Mouse (Mus musculus) forebrain, embryonic 10.5 days (tissue): ENCODE results near the gene Spon1. TPM values are rescaled to one million over a fixed set of nuclear protein-coding genes. Genes with fewer than 3 reads are reported as not detected.

Experiments used
- DNase-seq: peaks from one replicate; pipeline ENCODE4 v3.0.0-alpha.2; 2017; ENCODE audit warnings: low spot score; ENCODE audit errors: extremely low spot score
- H3K27ac ChIP-seq: fragments of 300-500 bp; sonication (generic); 2 replicates; pipeline ENCODE4 v1.5.1; 2016; ENCODE audit warnings: mild to moderate bottlenecking
- H3K27me3 ChIP-seq: fragments of 300-500 bp; sonication (generic); 2 replicates; pipeline ENCODE4 v1.6.1; 2016; ENCODE audit warnings: mild to moderate bottlenecking; ENCODE audit not compliant: poor library complexity, severe bottlenecking
- H3K36me3 ChIP-seq: fragments of 300-500 bp; sonication (generic); replicated peaks from 2 replicates; pipeline ENCODE4 v1.6.1; 2016; ENCODE audit warnings: mild to moderate bottlenecking, moderate library complexity
- H3K4me1 ChIP-seq: fragments of 300-500 bp; sonication (generic); 2 replicates; pipeline ENCODE4 v1.6.1; 2016
- H3K4me3 ChIP-seq: fragments of 300-500 bp; sonication (generic); 2 replicates; pipeline ENCODE4 v1.5.1; 2016; ENCODE audit warnings: mild to moderate bottlenecking, moderate library complexity
- H3K9me3 ChIP-seq: fragments of 300-500 bp; sonication (generic); 2 replicates; pipeline ENCODE4 v1.6.1; 2016; ENCODE audit warnings: mild to moderate bottlenecking, moderate library complexity
- WGBS: fragments of 180-500 bp; shearing (Covaris S2); methylation state at CpG from one replicate; pipeline ENCODE4 v1.1.7; 2016; 5-methylcytosine and 5-hydroxymethylcytosine counted together
- polyA plus RNA-seq: library from polyadenylated mRNA; unstranded; fragments of >200 nt; fragmentation: Nextera tagmentation; extraction: Ambion mirVana; gene quantifications from 2 replicates; pipeline ENCODE4 v1.2.1, GENCODE M21; 2016

Spon1 gene
- polyA plus RNA-seq, 1 experiment from 2014 or later, result 10.3 TPM

GRCm38 (mm10) chr7:113765133-113765532, 665 bp upstream of the Spon1 start:
- H3K9me3 ChIP-seq, result peaks cover 12% of the 10 kb centered on the region; the same call in 1 of the 2 replicates
- peaks cover 77% of the 10 kb centered on the region for H3K27me3 ChIP-seq
- 84% methylated on average over 5 of the region's 5 CpGs for WGBS
- H3K36me3 ChIP-seq, result no peaks in the 10 kb centered on the region
- peak overlapping the region; percentile 67; the same call in 1 of the 2 replicates for H3K4me3 ChIP-seq
- no peak overlapping the region for H3K27ac ChIP-seq
- H3K4me1 ChIP-seq, result peaks cover 56% of the 10 kb centered on the region
- no peak for DNase-seq

GRCm38 (mm10) chr7:113766498-113766941, 722 bp downstream of the Spon1 start:
- no peaks in the 10 kb centered on the region for H3K36me3 ChIP-seq
- peak overlapping the region; percentile 83 for H3K27ac ChIP-seq
- H3K4me1 ChIP-seq, result peaks cover 59% of the 10 kb centered on the region
- DNase-seq, result peak; percentile 62
- H3K9me3 ChIP-seq, result peaks cover 12% of the 10 kb centered on the region; the same call in 1 of the 2 replicates
- H3K4me3 ChIP-seq, result peak overlapping the region; percentile 67
- H3K27me3 ChIP-seq, result peaks cover 80% of the 10 kb centered on the region
- under 1% methylated on average over 27 of the region's 27 CpGs for WGBS

- H3K27ac ChIP-seq, result no peak overlapping the region
- WGBS, result 7% methylated on average over 6 of the region's 6 CpGs
- no peaks in the 10 kb centered on the region for H3K36me3 ChIP-seq
- H3K4me1 ChIP-seq, result peaks cover 59% of the 10 kb centered on the region
- H3K4me3 ChIP-seq, result peak overlapping the region; percentile 67; the same call in 1 of the 2 replicates
- H3K27me3 ChIP-seq, result peaks cover 84% of the 10 kb centered on the region
- peaks cover 16% of the 10 kb centered on the region; the same call in 1 of the 2 replicates for H3K9me3 ChIP-seq
- DNase-seq, result no peak
These were observed 1.7 kb downstream of the Spon1 start for GRCm38 (mm10) chr7:113767546-113767945.

- Histone ChIP-seq H3K9me3 (peaks cover 9% of the 10 kb centered on the region; the same call in 1 of the 2 replicates), H3K27me3 (peaks cover 86% of the 10 kb centered on the region), H3K27ac (no peak overlapping the region), H3K4me1 (peaks cover 61% of the 10 kb centered on the region), H3K4me3 (peak overlapping the region; percentile 67; the same call in 1 of the 2 replicates), H3K36me3 (no peaks in the 10 kb centered on the region)
- no peak for DNase-seq
- WGBS, result 50% methylated on average over 6 of the region's 6 CpGs
These were observed 2.6 kb downstream of the Spon1 start for GRCm38 (mm10) chr7:113768174-113768935.

GRCm38 (mm10) chr7:113769281-113769680, 3.5 kb downstream of the Spon1 start:
- Histone ChIP-seq H3K9me3 (peaks cover 4% of the 10 kb centered on the region; the same call in 1 of the 2 replicates), H3K4me1 (peaks cover 69% of the 10 kb centered on the region), H3K27me3 (peaks cover 88% of the 10 kb centered on the region), H3K27ac (0 out of 2 replicates have a peak overlapping the region, but pooled peaks have one; percentile 30), H3K36me3 (no peaks in the 10 kb centered on the region), H3K4me3 (peak overlapping the region; percentile 14; the same call in 1 of the 2 replicates)
- 2% methylated on average over 6 of the region's 6 CpGs for WGBS
- peak; percentile 31 for DNase-seq

- Histone ChIP-seq H3K36me3 (no peaks in the 10 kb centered on the region), H3K27ac (no peak overlapping the region), H3K27me3 (peaks cover 68% of the 10 kb centered on the region), H3K4me3 (no peak overlapping the region), H3K4me1 (peaks cover 45% of the 10 kb centered on the region), H3K9me3 (peaks cover 4% of the 10 kb centered on the region; the same call in 1 of the 2 replicates)
- DNase-seq, result no peak
- WGBS, result 92% methylated on average over 2 of the region's 2 CpGs
These were observed 6.3 kb downstream of the Spon1 start for GRCm38 (mm10) chr7:113772135-113772534.

- no peak overlapping the region for H3K27ac ChIP-seq
- peaks cover 55% of the 10 kb centered on the region for H3K27me3 ChIP-seq
- H3K4me3 ChIP-seq, result no peak overlapping the region
- DNase-seq, result no peak
- no peaks in the 10 kb centered on the region for H3K36me3 ChIP-seq
- peaks cover 4% of the 10 kb centered on the region; the same call in 1 of the 2 replicates for H3K9me3 ChIP-seq
- 51% methylated on average over 8 of the region's 8 CpGs for WGBS
- H3K4me1 ChIP-seq, result peaks cover 32% of the 10 kb centered on the region
These were observed 7.6 kb downstream of the Spon1 start for GRCm38 (mm10) chr7:113773436-113773835.

GRCm38 (mm10) chr7:113774039-113774438, 8.2 kb downstream of the Spon1 start:
- Histone ChIP-seq H3K9me3 (peaks cover 4% of the 10 kb centered on the region; the same call in 1 of the 2 replicates), H3K27me3 (peaks cover 49% of the 10 kb centered on the region), H3K4me1 (peaks cover 26% of the 10 kb centered on the region), H3K4me3 (no peak overlapping the region), H3K36me3 (no peaks in the 10 kb centered on the region), H3K27ac (no peak overlapping the region)
- DNase-seq, result peak; percentile 57
- 24% methylated on average over 7 of the region's 7 CpGs for WGBS

GRCm38 (mm10) chr7:113774906-113775305, 9.1 kb downstream of the Spon1 start:
- peaks cover 18% of the 10 kb centered on the region for H3K4me1 ChIP-seq
- H3K9me3 ChIP-seq, result peaks cover 4% of the 10 kb centered on the region; the same call in 1 of the 2 replicates
- 95% methylated on average over 3 of the region's 3 CpGs for WGBS
- peaks cover 42% of the 10 kb centered on the region for H3K27me3 ChIP-seq
- no peak for DNase-seq
- H3K4me3 ChIP-seq, result no peak overlapping the region
- no peak overlapping the region for H3K27ac ChIP-seq
- no peaks in the 10 kb centered on the region for H3K36me3 ChIP-seq

- 91% methylated on average over 6 of the region's 6 CpGs for WGBS
- DNase-seq, result no peak
These were observed 12.7 kb downstream of the Spon1 start for GRCm38 (mm10) chr7:113778546-113778945.

GRCm38 (mm10) chr7:113780286-113780685, 14.5 kb downstream of the Spon1 start:
- H3K27ac ChIP-seq, result no peak overlapping the region
- 90% methylated on average over 5 of the region's 5 CpGs for WGBS
- H3K27me3 ChIP-seq, result peaks cover under 1% of the 10 kb centered on the region; the same call in 1 of the 2 replicates
- no peak overlapping the region for H3K4me3 ChIP-seq
- H3K36me3 ChIP-seq, result no peaks in the 10 kb centered on the region
- DNase-seq, result no peak
- H3K4me1 ChIP-seq, result peaks cover 5% of the 10 kb centered on the region; the same call in 1 of the 2 replicates
- no peaks in the 10 kb centered on the region for H3K9me3 ChIP-seq

More at GRCm38 (mm10) chr7:113778546-113778945, 12.7 kb downstream of the Spon1 start:
- Histone ChIP-seq H3K27ac (no peak overlapping the region), H3K27me3 (peaks cover 13% of the 10 kb centered on the region; the same call in 1 of the 2 replicates), H3K4me1 (peaks cover 14% of the 10 kb centered on the region; the same call in 1 of the 2 replicates), H3K36me3 (no peaks in the 10 kb centered on the region), H3K4me3 (no peak overlapping the region), H3K9me3 (no peaks in the 10 kb centered on the region)

- H3K36me3 ChIP-seq, result no peaks in the 10 kb centered on the region
- no peaks in the 10 kb centered on the region for H3K27me3 ChIP-seq
- no peaks in the 10 kb centered on the region for H3K4me1 ChIP-seq
- no peaks in the 10 kb centered on the region; the same call in 1 of the 2 replicates for H3K9me3 ChIP-seq
- H3K27ac ChIP-seq, result no peak overlapping the region
- H3K4me3 ChIP-seq, result no peak overlapping the region
- no peak for DNase-seq
- 89% methylated on average over 5 of the region's 5 CpGs for WGBS
These were observed 26.2 kb downstream of the Spon1 start for GRCm38 (mm10) chr7:113791991-113792390.

GRCm38 (mm10) chr7:113792871-113793270, 27.1 kb downstream of the Spon1 start:
- Histone ChIP-seq H3K4me3 (no peak overlapping the region), H3K27ac (no peak overlapping the region), H3K4me1 (no peaks in the 10 kb centered on the region), H3K9me3 (no peaks in the 10 kb centered on the region; the same call in 1 of the 2 replicates), H3K36me3 (no peaks in the 10 kb centered on the region), H3K27me3 (no peaks in the 10 kb centered on the region)
- DNase-seq, result no peak
- WGBS, result 82% methylated on average over 3 of the region's 3 CpGs
